Mouse (Mus musculus): Measurements from ENCODE around the gene Jmjd6. TPM values are rescaled to one million over a fixed set of nuclear protein-coding genes. Genes with fewer than 3 reads are reported as not detected.
A peak's percentile ranks its signal among the peaks of the same experiment; 100 is the strongest.
"Not testable (repeated sequence)": the region's sequence is repeated elsewhere in the genome, so short reads cannot be mapped to it uniquely, and the experiment has no call there.

Gene Jmjd6
- polyA plus RNA-seq, 1 experiment from 2014 or later, result 77.8 TPM

GRCm38 (mm10) chr11:116832172-116832685 lies 11.0 kb downstream of the Jmjd6 start:
- no peaks in the 10 kb centered on the region for H3K27me3 ChIP-seq (ENCODE audit: insufficient read depth, low read length)
- H3K4me2 ChIP-seq (replicated peaks; ENCODE audit: low read depth, low read length), result no peak overlapping the region
- no peaks in the 10 kb centered on the region for H3K9me3 ChIP-seq (ENCODE audit: low read length)
- H3K36me3 ChIP-seq (ENCODE audit: insufficient read depth, low read length), result peaks cover 38% of the 10 kb centered on the region
- H3K9ac ChIP-seq (replicated peaks; ENCODE audit: low read length), result no peak overlapping the region
- WGBS, result 45% methylated on average over 4 of the region's 4 CpGs
- peaks cover 10% of the 10 kb centered on the region for H3K4me1 ChIP-seq (ENCODE audit: insufficient read depth, low read length)
- no peak overlapping the region for H3K27ac ChIP-seq (ENCODE audit: low read length)
- no peak overlapping the region for H3K4me3 ChIP-seq (ENCODE audit: low read length)
- ATAC-seq (ENCODE audit: low FRiP score, low TSS enrichment), result no peak

GRCm38 (mm10) chr11:116827534-116828165 lies 15.6 kb downstream of the Jmjd6 start, which contains the start of gene Mxra7:
Mxra7 (minus strand) TSS chr11:116828046.
- Histone ChIP-seq H3K9me3 (ENCODE audit: low read length) (no peaks in the 10 kb centered on the region), H3K36me3 (ENCODE audit: insufficient read depth, low read length) (peaks cover 8% of the 10 kb centered on the region; the same call in 1 of the 2 replicates), H3K9ac (replicated peaks; ENCODE audit: low read length) (peak within 1 kb of the TSS; percentile 93), H3K27ac (ENCODE audit: low read length) (peak within 1 kb of the TSS; percentile 63; the same call in 1 of the 2 replicates), H3K4me1 (ENCODE audit: insufficient read depth, low read length) (peaks cover 35% of the 10 kb centered on the region), H3K27me3 (ENCODE audit: insufficient read depth, low read length) (no peaks in the 10 kb centered on the region), H3K4me2 (replicated peaks; ENCODE audit: low read depth, low read length) (peak within 1 kb of the TSS; percentile 94), H3K4me3 (ENCODE audit: low read length) (peak within 1 kb of the TSS; percentile 76)
- WGBS, result under 1% methylated on average over 68 of the region's 71 CpGs
- ATAC-seq (ENCODE audit: low FRiP score, low TSS enrichment), result peak; percentile 58

GRCm38 (mm10) chr11:116826550-116827504 lies 16.4 kb downstream of the Jmjd6 start:
- Histone ChIP-seq H3K27ac (ENCODE audit: low read length) (peak overlapping the region; percentile 63; the same call in 1 of the 2 replicates), H3K4me1 (ENCODE audit: insufficient read depth, low read length) (peaks cover 36% of the 10 kb centered on the region)
- WGBS, result 41% methylated on average over 17 of the region's 17 CpGs

GRCm38 (mm10) chr11:116825230-116825629 lies 18.0 kb downstream of the Jmjd6 start:
- 0 out of 2 replicates have a peak overlapping the region, but pooled peaks have one; percentile 45 for H3K27ac ChIP-seq (ENCODE audit: low read length)
- no peak overlapping the region; the same call in 1 of the 2 replicates for H3K4me2 ChIP-seq (replicated peaks; ENCODE audit: low read depth, low read length)
- peaks cover 47% of the 10 kb centered on the region for H3K4me1 ChIP-seq (ENCODE audit: insufficient read depth, low read length)

More at GRCm38 (mm10) chr11:116826550-116827504, 16.4 kb downstream of the Jmjd6 start:
- peak; percentile 14; the same call in 1 of the 2 replicates for ATAC-seq (ENCODE audit: low FRiP score, low TSS enrichment)
- Histone ChIP-seq H3K27me3 (ENCODE audit: insufficient read depth, low read length) (no peaks in the 10 kb centered on the region), H3K36me3 (ENCODE audit: insufficient read depth, low read length) (peaks cover 6% of the 10 kb centered on the region; the same call in 1 of the 2 replicates), H3K4me3 (ENCODE audit: low read length) (peak overlapping the region; percentile 76), H3K9me3 (ENCODE audit: low read length) (no peaks in the 10 kb centered on the region), H3K4me2 (replicated peaks; ENCODE audit: low read depth, low read length) (peak overlapping the region; percentile 94), H3K9ac (replicated peaks; ENCODE audit: low read length) (peak overlapping the region; percentile 93)

GRCm38 (mm10) chr11:116823885-116824284 lies 19.4 kb downstream of the Jmjd6 start:
- H3K9ac ChIP-seq (replicated peaks; ENCODE audit: low read length); H3K36me3 ChIP-seq (ENCODE audit: insufficient read depth, low read length); H3K9me3 ChIP-seq (ENCODE audit: low read length); H3K4me3 ChIP-seq (ENCODE audit: low read length); H3K27me3 ChIP-seq (ENCODE audit: insufficient read depth, low read length); H3K27ac ChIP-seq (ENCODE audit: low read length); ATAC-seq (ENCODE audit: low FRiP score, low TSS enrichment); H3K4me2 ChIP-seq (replicated peaks; ENCODE audit: low read depth, low read length): not testable (repeated sequence)
- 96% methylated on average over 10 of the region's 10 CpGs for WGBS
- H3K4me1 ChIP-seq (ENCODE audit: insufficient read depth, low read length), result peaks cover 47% of the 10 kb centered on the region

More at GRCm38 (mm10) chr11:116825230-116825629, 18.0 kb downstream of the Jmjd6 start:
- no peak for ATAC-seq (ENCODE audit: low FRiP score, low TSS enrichment)
- Histone ChIP-seq H3K9ac (replicated peaks; ENCODE audit: low read length) (no peak overlapping the region), H3K4me3 (ENCODE audit: low read length) (no peak overlapping the region), H3K36me3 (ENCODE audit: insufficient read depth, low read length) (no peaks in the 10 kb centered on the region), H3K27me3 (ENCODE audit: insufficient read depth, low read length) (no peaks in the 10 kb centered on the region), H3K9me3 (ENCODE audit: low read length) (no peaks in the 10 kb centered on the region)
- 51% methylated on average over 4 of the region's 5 CpGs for WGBS

- Histone ChIP-seq H3K36me3 (ENCODE audit: insufficient read depth, low read length) (no peaks in the 10 kb centered on the region), H3K4me3 (ENCODE audit: low read length) (no peak overlapping the region), H3K27ac (ENCODE audit: low read length) (no peak overlapping the region), H3K9me3 (ENCODE audit: low read length) (no peaks in the 10 kb centered on the region), H3K27me3 (ENCODE audit: insufficient read depth, low read length) (no peaks in the 10 kb centered on the region), H3K4me2 (replicated peaks; ENCODE audit: low read depth, low read length) (no peak overlapping the region), H3K4me1 (ENCODE audit: insufficient read depth, low read length) (peaks cover 51% of the 10 kb centered on the region), H3K9ac (replicated peaks; ENCODE audit: low read length) (no peak overlapping the region)
- 100% methylated on average over 2 of the region's 2 CpGs for WGBS
- ATAC-seq (ENCODE audit: low FRiP score, low TSS enrichment), result no peak
Measured at GRCm38 (mm10) chr11:116823255-116823654, 20.0 kb downstream of the Jmjd6 start.

GRCm38 (mm10) chr11:116822626-116823025 lies 20.6 kb downstream of the Jmjd6 start:
- no peak overlapping the region for H3K27ac ChIP-seq (ENCODE audit: low read length)
- peaks cover 48% of the 10 kb centered on the region for H3K4me1 ChIP-seq (ENCODE audit: insufficient read depth, low read length)
- H3K4me2 ChIP-seq (replicated peaks; ENCODE audit: low read depth, low read length), result no peak overlapping the region
- no peaks in the 10 kb centered on the region for H3K27me3 ChIP-seq (ENCODE audit: insufficient read depth, low read length)
- H3K9me3 ChIP-seq (ENCODE audit: low read length), result no peaks in the 10 kb centered on the region
- no peaks in the 10 kb centered on the region for H3K36me3 ChIP-seq (ENCODE audit: insufficient read depth, low read length)
- 91% methylated on average over 10 of the region's 10 CpGs for WGBS
- H3K9ac ChIP-seq (replicated peaks; ENCODE audit: low read length), result no peak overlapping the region
- ATAC-seq (ENCODE audit: low FRiP score, low TSS enrichment), result no peak
- H3K4me3 ChIP-seq (ENCODE audit: low read length), result no peak overlapping the region

GRCm38 (mm10) chr11:116822215-116822614 lies 21.0 kb downstream of the Jmjd6 start:
- H3K4me3 ChIP-seq (ENCODE audit: low read length), result no peak overlapping the region
- H3K4me1 ChIP-seq (ENCODE audit: insufficient read depth, low read length), result peaks cover 45% of the 10 kb centered on the region
- H3K27me3 ChIP-seq (ENCODE audit: insufficient read depth, low read length), result no peaks in the 10 kb centered on the region
- no peak overlapping the region for H3K9ac ChIP-seq (replicated peaks; ENCODE audit: low read length)
- no peak overlapping the region for H3K4me2 ChIP-seq (replicated peaks; ENCODE audit: low read depth, low read length)
- H3K36me3 ChIP-seq (ENCODE audit: insufficient read depth, low read length), result no peaks in the 10 kb centered on the region
- 74% methylated on average over 10 of the region's 10 CpGs for WGBS
- ATAC-seq (ENCODE audit: low FRiP score, low TSS enrichment), result no peak
- no peak overlapping the region for H3K27ac ChIP-seq (ENCODE audit: low read length)
- H3K9me3 ChIP-seq (ENCODE audit: low read length), result no peaks in the 10 kb centered on the region

GRCm38 (mm10) chr11:116821057-116821940 lies 21.9 kb downstream of the Jmjd6 start:
- H3K27ac ChIP-seq (ENCODE audit: low read length), result peak overlapping the region; percentile 27; the same call in 1 of the 2 replicates
- H3K4me1 ChIP-seq (ENCODE audit: insufficient read depth, low read length), result peaks cover 36% of the 10 kb centered on the region
- no peaks in the 10 kb centered on the region for H3K27me3 ChIP-seq (ENCODE audit: insufficient read depth, low read length)
- WGBS, result 70% methylated on average over 13 of the region's 13 CpGs
- H3K4me2 ChIP-seq (replicated peaks; ENCODE audit: low read depth, low read length), result no peak overlapping the region
- H3K9me3 ChIP-seq (ENCODE audit: low read length), result no peaks in the 10 kb centered on the region
- H3K9ac ChIP-seq (replicated peaks; ENCODE audit: low read length), result no peak overlapping the region
- H3K36me3 ChIP-seq (ENCODE audit: insufficient read depth, low read length), result no peaks in the 10 kb centered on the region
- no peak overlapping the region for H3K4me3 ChIP-seq (ENCODE audit: low read length)
- no peak for ATAC-seq (ENCODE audit: low FRiP score, low TSS enrichment)
